Mouse (Mus musculus) liver, embryonic 15.5 days (tissue): ENCODE results near the gene Dvl3. TPM values are rescaled to one million over a fixed set of nuclear protein-coding genes. Genes with fewer than 3 reads are reported as not detected.
A peak's percentile ranks its signal among the peaks of the same experiment; 100 is the strongest.

ENCODE experiments used
- ATAC-seq: fragments of 200-750 bp; cut with Nextera tagmentation; 2 replicates; pipeline ENCODE4 v1.8.0; 2017; ENCODE audit warnings: moderate number of reproducible peaks, mild to moderate bottlenecking, moderate library complexity; ENCODE audit not compliant: insufficient read depth
- H3K27ac ChIP-seq: fragments of 300-500 bp; sonication (generic); replicated peaks from 2 replicates; pipeline ENCODE4 v1.5.1; 2015; ENCODE audit warnings: mild to moderate bottlenecking, inconsistent platforms
- H3K27me3 ChIP-seq: fragments of 300-500 bp; sonication (generic); 2 replicates; pipeline ENCODE4 v1.6.1; 2015; ENCODE audit warnings: mild to moderate bottlenecking, inconsistent platforms
- H3K36me3 ChIP-seq: fragments of 300-500 bp; sonication (generic); replicated peaks from 2 replicates; pipeline ENCODE4 v1.6.1; 2015; ENCODE audit warnings: moderate library complexity, mild to moderate bottlenecking, inconsistent platforms
- H3K4me1 ChIP-seq: fragments of 300-500 bp; sonication (generic); replicated peaks from 2 replicates; pipeline ENCODE4 v1.6.1; 2015; ENCODE audit warnings: inconsistent platforms
- H3K4me2 ChIP-seq: fragments of 300-500 bp; sonication (generic); 2 replicates; pipeline ENCODE4 v1.6.1; 2015; ENCODE audit warnings: moderate library complexity, mild to moderate bottlenecking, inconsistent platforms
- H3K4me3 ChIP-seq: fragments of 300-500 bp; sonication (generic); replicated peaks from 2 replicates; pipeline ENCODE4 v1.5.1; 2015; ENCODE audit warnings: mild to moderate bottlenecking, inconsistent platforms
- H3K9ac ChIP-seq: fragments of 300-500 bp; sonication (generic); 2 replicates; pipeline ENCODE4 v1.6.1; 2015; ENCODE audit warnings: moderate library complexity, mild to moderate bottlenecking, inconsistent platforms
- H3K9me3 ChIP-seq: fragments of 300-500 bp; sonication (generic); replicated peaks from 2 replicates; pipeline ENCODE4 v1.6.1; 2016; ENCODE audit warnings: inconsistent platforms
- WGBS: fragments of 180-500 bp; shearing (Covaris S2); methylation state at CpG from one replicate; pipeline ENCODE4 v1.1.7; 2015; ENCODE audit warnings: mixed read lengths; ENCODE audit not compliant: insufficient replicate concordance; 5-methylcytosine and 5-hydroxymethylcytosine counted together
- polyA plus RNA-seq: library from polyadenylated mRNA; unstranded; fragments of >200 nt; fragmentation: Nextera tagmentation; extraction: Ambion mirVana; gene quantifications from 2 replicates; pipeline ENCODE4 v1.2.1, GENCODE M21; 2015

Dvl3 gene
- polyA plus RNA-seq, 1 experiment from 2014 or later: 3.8 TPM

GRCm38 (mm10) chr16:20529375-20529774 is 12.6 kb downstream of the Dvl3 start:
- 95% methylated on average over 1 of the region's 1 CpGs for WGBS
- Histone ChIP-seq H3K27me3 (no peaks in the 10 kb centered on the region), H3K4me2 (no peak overlapping the region), H3K9me3 (no peaks in the 10 kb centered on the region), H3K36me3 (peaks cover 81% of the 10 kb centered on the region), H3K4me3 (no peak overlapping the region), H3K9ac (no peak overlapping the region), H3K27ac (peak overlapping the region; percentile 64; the same call in 1 of the 2 replicates), H3K4me1 (peaks cover 14% of the 10 kb centered on the region)
- no peak for ATAC-seq

GRCm38 (mm10) chr16:20530941-20531340 is 14.2 kb downstream of the Dvl3 start:
- peaks cover 66% of the 10 kb centered on the region for H3K36me3 ChIP-seq
- no peaks in the 10 kb centered on the region for H3K27me3 ChIP-seq
- peaks cover 14% of the 10 kb centered on the region for H3K4me1 ChIP-seq
- no peak overlapping the region for H3K9ac ChIP-seq
- WGBS: 85% methylated on average over 20 of the region's 20 CpGs
- no peak overlapping the region for H3K4me2 ChIP-seq
- ATAC-seq: no peak
- H3K27ac ChIP-seq: no peak overlapping the region
- no peak overlapping the region for H3K4me3 ChIP-seq
- no peaks in the 10 kb centered on the region for H3K9me3 ChIP-seq

- Histone ChIP-seq H3K36me3 (peaks cover 51% of the 10 kb centered on the region), H3K9me3 (no peaks in the 10 kb centered on the region)
These were observed 18.0 kb downstream of the Dvl3 start for GRCm38 (mm10) chr16:20534617-20535295.

GRCm38 (mm10) chr16:20535296-20536080 is 18.7 kb downstream of the Dvl3 start, which contains the start of gene Ap2m1:
Gene Ap2m1, plus strand, starts transcription at chr16:20535478.
- Histone ChIP-seq H3K4me1 (peaks cover 35% of the 10 kb centered on the region), H3K9me3 (no peaks in the 10 kb centered on the region), H3K4me3 (peak within 1 kb of the TSS; percentile 80), H3K27me3 (no peaks in the 10 kb centered on the region), H3K4me2 (peak within 1 kb of the TSS; percentile 79), H3K27ac (peak within 1 kb of the TSS; percentile 96), H3K36me3 (peaks cover 53% of the 10 kb centered on the region), H3K9ac (peak within 1 kb of the TSS; percentile 88)
- WGBS: under 1% methylated on average over 52 of the region's 52 CpGs
- peak; percentile 96 for ATAC-seq

More at GRCm38 (mm10) chr16:20534617-20535295, 18.0 kb downstream of the Dvl3 start:
- Histone ChIP-seq H3K27me3 (no peaks in the 10 kb centered on the region), H3K4me1 (peaks cover 28% of the 10 kb centered on the region), H3K9ac (no peak overlapping the region), H3K4me3 (peak overlapping the region; percentile 80), H3K4me2 (peak overlapping the region; percentile 51), H3K27ac (no peak overlapping the region)
- no peak for ATAC-seq
- WGBS: 34% methylated on average over 10 of the region's 10 CpGs

- Histone ChIP-seq H3K4me1 (peaks cover 38% of the 10 kb centered on the region), H3K4me3 (peak overlapping the region; percentile 80), H3K9me3 (no peaks in the 10 kb centered on the region), H3K36me3 (peaks cover 53% of the 10 kb centered on the region), H3K9ac (peak overlapping the region; percentile 88), H3K4me2 (peak overlapping the region; percentile 79), H3K27me3 (no peaks in the 10 kb centered on the region), H3K27ac (peak overlapping the region; percentile 96)
- 16% methylated on average over 9 of the region's 9 CpGs for WGBS
- no peak for ATAC-seq
These were observed 19.4 kb downstream of the Dvl3 start for GRCm38 (mm10) chr16:20536081-20536665.

GRCm38 (mm10) chr16:20537071-20537471 is 20.3 kb downstream of the Dvl3 start:
- H3K27me3 ChIP-seq: no peaks in the 10 kb centered on the region
- H3K4me2 ChIP-seq: peak overlapping the region; percentile 79
- H3K9me3 ChIP-seq: no peaks in the 10 kb centered on the region
- ATAC-seq: no peak
- H3K4me1 ChIP-seq: peaks cover 38% of the 10 kb centered on the region
- H3K4me3 ChIP-seq: peak overlapping the region; percentile 80
- peaks cover 53% of the 10 kb centered on the region for H3K36me3 ChIP-seq
- H3K27ac ChIP-seq: peak overlapping the region; percentile 96
- H3K9ac ChIP-seq: peak overlapping the region; percentile 88
- WGBS: 30% methylated on average over 5 of the region's 5 CpGs

GRCm38 (mm10) chr16:20537601-20538320 is 21.0 kb downstream of the Dvl3 start:
- WGBS: 29% methylated on average over 6 of the region's 6 CpGs
- H3K9ac ChIP-seq: peak overlapping the region; percentile 88

GRCm38 (mm10) chr16:20539649-20540048 is 22.9 kb downstream of the Dvl3 start:
- Histone ChIP-seq H3K27ac (0 out of 2 replicates have a peak overlapping the region, but pooled peaks have one; percentile 15), H3K4me1 (peaks cover 38% of the 10 kb centered on the region)

More at GRCm38 (mm10) chr16:20537601-20538320, 21.0 kb downstream of the Dvl3 start:
- H3K9me3 ChIP-seq: no peaks in the 10 kb centered on the region
- peaks cover 38% of the 10 kb centered on the region for H3K4me1 ChIP-seq
- H3K4me2 ChIP-seq: peak overlapping the region; percentile 79
- ATAC-seq: no peak
- no peaks in the 10 kb centered on the region for H3K27me3 ChIP-seq
- peaks cover 57% of the 10 kb centered on the region for H3K36me3 ChIP-seq
- peak overlapping the region; percentile 80 for H3K4me3 ChIP-seq
- peak overlapping the region; percentile 96 for H3K27ac ChIP-seq

GRCm38 (mm10) chr16:20540438-20540837 is 23.7 kb downstream of the Dvl3 start:
- ATAC-seq: no peak
- Histone ChIP-seq H3K4me3 (no peak overlapping the region), H3K4me1 (peaks cover 38% of the 10 kb centered on the region), H3K27me3 (no peaks in the 10 kb centered on the region), H3K4me2 (no peak overlapping the region), H3K27ac (0 out of 2 replicates have a peak overlapping the region, but pooled peaks have one; percentile 15), H3K9me3 (no peaks in the 10 kb centered on the region), H3K36me3 (peaks cover 76% of the 10 kb centered on the region), H3K9ac (no peak overlapping the region)
- WGBS: 38% methylated on average over 4 of the region's 4 CpGs

More at GRCm38 (mm10) chr16:20539649-20540048, 22.9 kb downstream of the Dvl3 start:
- no peak for ATAC-seq
- Histone ChIP-seq H3K4me3 (no peak overlapping the region), H3K36me3 (peaks cover 68% of the 10 kb centered on the region), H3K9ac (no peak overlapping the region), H3K9me3 (no peaks in the 10 kb centered on the region), H3K4me2 (no peak overlapping the region), H3K27me3 (no peaks in the 10 kb centered on the region)
- WGBS: 34% methylated on average over 3 of the region's 3 CpGs

GRCm38 (mm10) chr16:20545696-20546095 is 28.9 kb downstream of the Dvl3 start:
- Histone ChIP-seq H3K4me2 (no peak overlapping the region), H3K27ac (no peak overlapping the region), H3K9me3 (no peaks in the 10 kb centered on the region), H3K27me3 (no peaks in the 10 kb centered on the region), H3K36me3 (peaks cover 62% of the 10 kb centered on the region), H3K9ac (no peak overlapping the region), H3K4me1 (peaks cover 33% of the 10 kb centered on the region), H3K4me3 (no peak overlapping the region)
- ATAC-seq: no peak
- WGBS: 81% methylated on average over 10 of the region's 10 CpGs
